Mouse (Mus musculus): ENCODE data around the gene Zc3h7a.

- no peak for TF ChIP-seq CTCF (IDR thresholded peaks at IDR 0.05; ENCODE audit: low read depth)
- no peak for TF ChIP-seq EP300 (IDR thresholded peaks at IDR 0.05; ENCODE audit: low read depth)
These were observed 24.1 kb upstream of the Zc3h7a start for GRCm38 (mm10) chr16:11200247-11200646.
